Mouse (Mus musculus) testis, adult 2 months (tissue): ENCODE measurements at regions not wholly inside any gene's neighbourhood (a gene's known extent, or its start where the extent isn't known, plus 50 kb on each side); places are given as distances from the start of the nearest gene placed in this dataset.

Experiments used
- CTCF ChIP-seq: fragments of 200-500 bp; IDR thresholded peaks from 2 replicates; pipeline ENCODE4 v1.5.1; 2012; ENCODE audit warnings: low read depth, mild to moderate bottlenecking, inconsistent platforms, low read length, moderate library complexity; ENCODE audit not compliant: control insufficient read depth, insufficient read depth, insufficient replicate concordance
- POLR2A ChIP-seq: fragments of 200-500 bp; IDR thresholded peaks from 2 replicates; pipeline ENCODE4 v1.6.1; 2012; ENCODE audit warnings: low read depth, mild to moderate bottlenecking, inconsistent platforms, low read length, moderate library complexity; ENCODE audit not compliant: control insufficient read depth

- TF ChIP-seq POLR2A = no peak
- TF ChIP-seq CTCF = no peak
Measured at GRCm38 (mm10) chr7:113059211-113059966, 105.6 kb downstream of the Rassf10 start.
